Mouse (Mus musculus) spleen, adult 2 months (tissue): ENCODE measurements at regions not wholly inside any gene's neighbourhood (a gene's known extent, or its start where the extent isn't known, plus 50 kb on each side); places are given as distances from the start of the nearest gene placed in this dataset.

Experiments used
- DNase-seq, 2 experiments: peaks; one replicate each; pipeline versions ENCODE4 v3.0.0 to v3.0.0-alpha.2; 2012 to 2021; ENCODE audit warnings: low spot score in 2 of 2, low read depth in 1 of 2
- H3K27ac ChIP-seq: fragments of 200-500 bp; 2 replicates; pipeline ENCODE4 v1.5.1; 2012; ENCODE audit warnings: low read length, inconsistent platforms; ENCODE audit not compliant: insufficient read depth
- H3K27me3 ChIP-seq: fragments of 200-500 bp; 2 replicates; pipeline ENCODE4 v1.6.1; 2012; ENCODE audit warnings: mild to moderate bottlenecking, moderate library complexity, low read length, inconsistent platforms; ENCODE audit not compliant: control insufficient read depth, insufficient read depth
- H3K36me3 ChIP-seq: fragments of 200-500 bp; 2 replicates; pipeline ENCODE4 v1.6.1; 2012; ENCODE audit warnings: mild to moderate bottlenecking, low read length, inconsistent platforms; ENCODE audit not compliant: control insufficient read depth, insufficient read depth
- H3K4me1 ChIP-seq: fragments of 200-500 bp; 2 replicates; pipeline ENCODE4 v1.6.1; 2011; ENCODE audit warnings: inconsistent platforms; ENCODE audit not compliant: control insufficient read depth, insufficient read depth, insufficient read length
- H3K4me3 ChIP-seq: fragments of 200-500 bp; 2 replicates; pipeline ENCODE4 v1.5.1; 2011; ENCODE audit warnings: mild to moderate bottlenecking, inconsistent platforms; ENCODE audit not compliant: insufficient read depth, insufficient read length; ENCODE audit errors: extremely low read depth
- CTCF ChIP-seq: fragments of 200-500 bp; IDR thresholded peaks from 2 replicates; pipeline ENCODE4 v1.5.1; 2011; ENCODE audit warnings: mild to moderate bottlenecking, inconsistent platforms; ENCODE audit not compliant: insufficient read depth, insufficient read length, insufficient replicate concordance; ENCODE audit errors: extremely low read depth
- POLR2A ChIP-seq: fragments of 200-500 bp; IDR thresholded peaks from 2 replicates; pipeline ENCODE4 v1.6.1; 2011; ENCODE audit warnings: low read depth, low read length, inconsistent platforms
- WGBS: fragments of 180-500 bp; shearing (Covaris S2); methylation state at CpG from one replicate; pipeline ENCODE4 v1.1.7; 2018; 5-methylcytosine and 5-hydroxymethylcytosine counted together

- TF ChIP-seq POLR2A (no peak), CTCF (no peak)
- H3K4me1 ChIP-seq: peaks cover 8% of the 10 kb centered on the region; the same call in 1 of the 2 replicates
- H3K27me3 ChIP-seq: no peaks in the 10 kb centered on the region
- 88% methylated on average over 4 of the region's 4 CpGs for WGBS
- H3K27ac ChIP-seq: peak overlapping the region; percentile 73
- H3K36me3 ChIP-seq: no peaks in the 10 kb centered on the region
- H3K4me3 ChIP-seq: no peak overlapping the region
- DNase-seq: no peak
Observed at GRCm38 (mm10) chr3:52648836-52649500, 368.1 kb downstream of the Cog6 start.

- H3K4me1 ChIP-seq: peaks cover 8% of the 10 kb centered on the region; the same call in 1 of the 2 replicates
- DNase-seq: peak in 1 of 2 experiments; percentile 58
- TF ChIP-seq CTCF (no peak), POLR2A (no peak)
Observed at GRCm38 (mm10) chr3:52647900-52648299, 369.1 kb downstream of the Cog6 start.

GRCm38 (mm10) chr3:52647161-52647692, 369.8 kb downstream of the Cog6 start:
- Histone ChIP-seq H3K36me3 (no peaks in the 10 kb centered on the region), H3K27me3 (no peaks in the 10 kb centered on the region), H3K27ac (peak overlapping the region; percentile 88), H3K4me1 (peaks cover 8% of the 10 kb centered on the region; the same call in 1 of the 2 replicates), H3K4me3 (no peak overlapping the region)
- WGBS: 78% methylated on average over 10 of the region's 10 CpGs
- no peak for DNase-seq
- TF ChIP-seq POLR2A (no peak), CTCF (no peak)

More at GRCm38 (mm10) chr3:52647900-52648299, 369.1 kb downstream of the Cog6 start:
- H3K27me3 ChIP-seq: no peaks in the 10 kb centered on the region
- H3K4me3 ChIP-seq: no peak overlapping the region
- H3K27ac ChIP-seq: peak overlapping the region; percentile 88
- no peaks in the 10 kb centered on the region for H3K36me3 ChIP-seq
- 63% methylated on average over 5 of the region's 5 CpGs for WGBS

GRCm38 (mm10) chr3:52645156-52645555, 371.9 kb downstream of the Cog6 start:
- TF ChIP-seq POLR2A: no peak
- TF ChIP-seq CTCF: no peak
- DNase-seq: no peak
- H3K27me3 ChIP-seq: no peaks in the 10 kb centered on the region
- peaks cover 9% of the 10 kb centered on the region; the same call in 1 of the 2 replicates for H3K4me1 ChIP-seq
- no peak overlapping the region for H3K4me3 ChIP-seq
- 82% methylated on average over 12 of the region's 12 CpGs for WGBS
- no peaks in the 10 kb centered on the region for H3K36me3 ChIP-seq
- H3K27ac ChIP-seq: peak overlapping the region; percentile 58

GRCm38 (mm10) chr3:52644178-52645128, 372.6 kb downstream of the Cog6 start:
- Histone ChIP-seq H3K36me3 (no peaks in the 10 kb centered on the region), H3K4me1 (peaks cover 13% of the 10 kb centered on the region; the same call in 1 of the 2 replicates), H3K27ac (peak overlapping the region; percentile 58), H3K27me3 (no peaks in the 10 kb centered on the region), H3K4me3 (no peak overlapping the region)
- TF ChIP-seq CTCF: no peak
- TF ChIP-seq POLR2A: no peak
- no peak for DNase-seq
- 52% methylated on average over 16 of the region's 16 CpGs for WGBS

GRCm38 (mm10) chr3:52643796-52644177, 373.2 kb downstream of the Cog6 start:
- Histone ChIP-seq H3K36me3 (no peaks in the 10 kb centered on the region), H3K4me1 (peaks cover 14% of the 10 kb centered on the region; the same call in 1 of the 2 replicates), H3K27ac (peak overlapping the region; percentile 58), H3K27me3 (no peaks in the 10 kb centered on the region), H3K4me3 (no peak overlapping the region)
- DNase-seq: peak in 1 of 2 experiments; percentile 57
- no peak for TF ChIP-seq POLR2A
- no peak for TF ChIP-seq CTCF
- 73% methylated on average over 10 of the region's 10 CpGs for WGBS
